Comparison of ENCODE assay signal across 13 mouse cellular contexts in the genomic region with DNA sequence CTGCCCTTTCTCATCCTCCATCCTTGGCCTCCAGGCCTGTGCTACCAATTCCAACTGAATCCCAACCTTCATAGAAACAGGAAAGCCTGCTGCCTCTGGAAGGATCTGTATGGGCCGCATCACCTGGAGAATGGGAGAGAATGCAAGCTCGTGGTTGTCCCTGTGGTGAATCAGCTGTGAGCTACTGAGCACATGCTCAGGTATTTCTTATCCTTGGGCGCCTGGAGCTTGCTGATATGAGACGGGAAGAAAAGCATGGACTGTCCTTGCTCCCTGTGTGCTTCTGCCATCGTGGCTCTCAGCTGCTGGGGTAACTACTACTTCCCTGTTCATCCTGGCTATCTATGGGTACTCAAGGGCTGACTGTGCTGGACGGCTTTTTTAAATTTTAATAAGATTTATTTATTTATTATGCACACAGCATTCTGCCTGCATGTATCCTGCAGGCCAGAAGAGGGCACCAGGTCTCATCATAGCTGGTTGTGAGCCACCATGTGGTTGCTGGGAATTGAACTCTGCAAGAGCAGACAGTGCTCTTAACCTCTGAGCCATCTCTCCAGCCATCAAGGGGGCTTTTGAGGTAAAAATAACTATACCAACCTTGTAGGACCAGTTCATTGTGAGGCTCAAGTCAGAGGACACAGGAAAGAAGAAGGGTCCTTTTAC. TPM values are rescaled to one million over a fixed set of nuclear protein-coding genes. Genes with fewer than 3 reads are reported as not detected.
A peak's percentile ranks its signal among the peaks of the same experiment; 100 is the strongest.
DNase-seq lines count a peak whose midpoint lies in the region; ATAC-seq and TF ChIP-seq lines count a peak whose summit lies in the region.
"Had no signal": no experiment of that assay in that cellular context is flagged by ENCODE, and none has a peak within 500 bp of the region (broad histone marks: within the 10 kb centered on the region; RNA-seq: fewer than 3 reads in every experiment).

No protein-coding gene starts in this region.

- peaks cover 9% of the 10 kb centered on the region for H3K4me1 ChIP-seq in cerebellum, adult 2 months (ENCODE audit: control insufficient read depth, insufficient read depth, low read length)
- no peaks in the 10 kb centered on the region; the same call in 1 of the 2 replicates for H3K4me1 ChIP-seq in lung, adult 2 months (ENCODE audit: control insufficient read depth, insufficient read depth, low read length)
- H3K4me1 ChIP-seq in liver, postnatal 0 days (ENCODE audit: insufficient read depth): peaks cover 11% of the 10 kb centered on the region

- TF ChIP-seq EP300 in liver, postnatal 0 days (IDR thresholded peaks at IDR 0.05; ENCODE audit: low read depth): no peak

- H3K4me3 ChIP-seq in cerebellum, adult 2 months (replicated peaks; ENCODE audit: insufficient read depth, low read depth, low read length): no peak overlapping the region
- no peak overlapping the region for H3K4me3 ChIP-seq in lung, adult 2 months (replicated peaks; ENCODE audit: extremely low read depth, low read depth, low read length)
- H3K4me3 ChIP-seq in liver, postnatal 0 days (ENCODE audit: low read depth, low read length): no peak overlapping the region
- H3K4me3 ChIP-seq: limb, embryonic 15.5 days had no signal

- TF ChIP-seq POLR2A in cerebellum, adult 2 months (IDR thresholded peaks at IDR 0.05; ENCODE audit: borderline replicate concordance, insufficient read depth, low read length): no peak
- no peak for TF ChIP-seq POLR2A in lung, adult 2 months (IDR thresholded peaks at IDR 0.05; ENCODE audit: borderline replicate concordance, extremely low read depth, low read depth, low read length)

- H3K27me3 ChIP-seq in cerebellum, adult 2 months (ENCODE audit: control insufficient read depth, insufficient read depth, low read length): no peaks in the 10 kb centered on the region
- no peaks in the 10 kb centered on the region for H3K27me3 ChIP-seq in liver, postnatal 0 days (ENCODE audit: insufficient read depth, low read length)
- H3K27me3 ChIP-seq: limb, embryonic 15.5 days had no signal

- peak; percentile 18; the same call in 1 of the 2 replicates for TF ChIP-seq CTCF in cerebellum, adult 2 months (IDR thresholded peaks at IDR 0.05; ENCODE audit: borderline replicate concordance, insufficient read depth, low read depth, low read length)
- TF ChIP-seq CTCF in lung, adult 2 months (IDR thresholded peaks at IDR 0.05; ENCODE audit: insufficient read depth, low read length): peak; percentile 29; the same call in 1 of the 2 replicates
- peak; percentile 61 for TF ChIP-seq CTCF in liver, postnatal 0 days (IDR thresholded peaks at IDR 0.05; ENCODE audit: low read depth)

- no peak overlapping the region for H3K4me2 ChIP-seq in liver, postnatal 0 days (ENCODE audit: low read depth, low read length)
- H3K4me2 ChIP-seq: limb, embryonic 15.5 days had no signal

- H3K9ac ChIP-seq in liver, postnatal 0 days (replicated peaks): no peak overlapping the region; the same call in 1 of the 2 replicates
- H3K9ac ChIP-seq: limb, embryonic 15.5 days had no signal

- DNase-seq in cerebellum, adult 2 months: no peak
- no peak for DNase-seq in cerebellum, adult 18-20 months
- no peak for DNase-seq in lung, adult 2 months
- DNase-seq in lung, postnatal 36 days: no peak
- peak; percentile 38 for DNase-seq in ZHBTc4 (ENCODE audit: low read depth, low spot score)
- no peak for DNase-seq in liver, postnatal 0 days
- DNase-seq in adrenal gland, postnatal 10 days: no peak
- DNase-seq in layer of hippocampus, adult 9-11 months: no peak
- DNase-seq: adrenal gland, postnatal 25 days had no signal

- no peaks in the 10 kb centered on the region for H3K9me3 ChIP-seq in liver, postnatal 0 days (ENCODE audit: low read length)
- H3K9me3 ChIP-seq: limb, embryonic 15.5 days had no signal

- H3K36me3 ChIP-seq in liver, postnatal 0 days (replicated peaks; ENCODE audit: insufficient read depth, low read length): peaks cover 33% of the 10 kb centered on the region

- no peak; the same call in 1 of the 2 replicates for ATAC-seq in liver, postnatal 0 days
- ATAC-seq: forebrain, embryonic 14.5 days had no signal

- WGBS in cerebellum, adult 2 months: 82% methylated on average over 6 of the region's 6 CpGs
- 85% methylated on average over 6 of the region's 6 CpGs for WGBS in lung, adult 2 months
- 70% methylated on average over 6 of the region's 6 CpGs for WGBS in liver, postnatal 0 days (ENCODE audit: insufficient replicate concordance)

- H3K27ac ChIP-seq in cerebellum, adult 2 months (ENCODE audit: insufficient read depth, low read length): no peak overlapping the region
- no peak overlapping the region for H3K27ac ChIP-seq in liver, postnatal 0 days (ENCODE audit: low read depth)
- H3K27ac ChIP-seq: limb, embryonic 15.5 days had no signal

RNA-seq across cellular contexts. Expression of a gene that starts 6.1 kb away (rescaled TPM):
- 104 and 111 TPM in 2 replicates for polyA plus RNA-seq in cerebellum, adult 2 months (2012; rRNA removed)
- 17.9 and 27.0 TPM in 2 replicates for polyA plus RNA-seq in lung, adult 2 months (2012; rRNA removed)
- polyA plus RNA-seq in liver, postnatal 0 days (2015; fragmentation: Nextera tagmentation; extraction: Ambion mirVana): 67.6 and 71.9 TPM in 2 replicates
- total RNA-seq in adrenal gland, postnatal 10 days (2021): 10 to 100 TPM; 39.1 to 40.1 TPM

RNA-seq across cellular contexts. Expression of a gene that starts 11.6 kb away (rescaled TPM):
- polyA plus RNA-seq in cerebellum, adult 2 months (2012; rRNA removed): 52.0 and 53.5 TPM in 2 replicates
- polyA plus RNA-seq in lung, adult 2 months (2012; rRNA removed): 54.9 and 60.8 TPM in 2 replicates
- 19.6 and 21.5 TPM in 2 replicates for polyA plus RNA-seq in liver, postnatal 0 days (2015; fragmentation: Nextera tagmentation; extraction: Ambion mirVana)
- 10 to 100 TPM; 28.3 to 32.0 TPM for total RNA-seq in adrenal gland, postnatal 10 days (2021)

RNA-seq across cellular contexts. Expression of a gene that starts 13.4 kb away (rescaled TPM):
- polyA plus RNA-seq in cerebellum, adult 2 months (2012; rRNA removed): 27.8 and 30.8 TPM in 2 replicates
- polyA plus RNA-seq in lung, adult 2 months (2012; rRNA removed): 12.0 and 17.4 TPM in 2 replicates
- 8.9 and 9.0 TPM in 2 replicates for polyA plus RNA-seq in liver, postnatal 0 days (2015; fragmentation: Nextera tagmentation; extraction: Ambion mirVana)
- total RNA-seq in adrenal gland, postnatal 10 days (2021): 10 to 100 TPM in 1 of 2 experiments, 1 to 10 TPM in 1; 7.6 to 10.4 TPM

RNA-seq across cellular contexts. Expression of a gene that starts 14.2 kb away (rescaled TPM):
- 75.5 and 81.8 TPM in 2 replicates for polyA plus RNA-seq in cerebellum, adult 2 months (2012; rRNA removed)
- polyA plus RNA-seq in lung, adult 2 months (2012; rRNA removed): 78.8 and 90.9 TPM in 2 replicates
- 5.8 and 7.2 TPM in 2 replicates for polyA plus RNA-seq in liver, postnatal 0 days (2015; fragmentation: Nextera tagmentation; extraction: Ambion mirVana)
- 10 to 100 TPM; 28.0 to 35.3 TPM for total RNA-seq in adrenal gland, postnatal 10 days (2021)

RNA-seq across cellular contexts. Expression of a gene that starts 26.9 kb away (rescaled TPM):
- 4.7 and 5.3 TPM in 2 replicates for polyA plus RNA-seq in cerebellum, adult 2 months (2012; rRNA removed)
- polyA plus RNA-seq in lung, adult 2 months (2012; rRNA removed): 3.2 and 5.3 TPM in 2 replicates
- polyA plus RNA-seq in liver, postnatal 0 days (2015; fragmentation: Nextera tagmentation; extraction: Ambion mirVana): not detected in 2 replicates
- total RNA-seq in adrenal gland, postnatal 10 days (2021): under 1 TPM in 1 of 2 experiments, not detected in 1; 0.55 TPM
- total RNA-seq: granulocyte monocyte progenitor cell, adult 5-6 weeks; hematopoietic stem cell, adult 5-6 weeks had no signal
